Mouse (Mus musculus) forebrain, embryonic 13.5 days (tissue): ENCODE results near the gene Gm20388. TPM values are rescaled to one million over a fixed set of nuclear protein-coding genes. Genes with fewer than 3 reads are reported as not detected.
"Not testable (repeated sequence)": the region's sequence is repeated elsewhere in the genome, so short reads cannot be mapped to it uniquely, and the experiment has no call there.

ENCODE experiments used
- ATAC-seq: fragments of 200-750 bp; cut with Nextera tagmentation; 2 replicates; pipeline ENCODE4 v1.8.0; 2017
- H3K27ac ChIP-seq: fragments of 300-500 bp; sonication (generic); 2 replicates; pipeline ENCODE4 v1.5.1; 2015; ENCODE audit warnings: inconsistent platforms, mild to moderate bottlenecking, moderate library complexity
- H3K27me3 ChIP-seq: fragments of 300-500 bp; sonication (generic); 2 replicates; pipeline ENCODE4 v1.6.1; 2015; ENCODE audit warnings: mild to moderate bottlenecking, inconsistent platforms
- H3K36me3 ChIP-seq: fragments of 300-500 bp; sonication (generic); 2 replicates; pipeline ENCODE4 v1.6.1; 2015; ENCODE audit warnings: mild to moderate bottlenecking, inconsistent platforms; ENCODE audit not compliant: poor library complexity, severe bottlenecking
- H3K4me1 ChIP-seq: fragments of 300-500 bp; sonication (generic); 2 replicates; pipeline ENCODE4 v1.6.1; 2015; ENCODE audit warnings: inconsistent platforms
- H3K4me2 ChIP-seq: fragments of 300-500 bp; sonication (generic); 2 replicates; pipeline ENCODE4 v1.6.1; 2015; ENCODE audit warnings: inconsistent platforms, mild to moderate bottlenecking, moderate library complexity
- H3K4me3 ChIP-seq: fragments of 300-500 bp; sonication (generic); 2 replicates; pipeline ENCODE4 v1.5.1; 2015; ENCODE audit warnings: mild to moderate bottlenecking, inconsistent platforms
- H3K9ac ChIP-seq: fragments of 300-500 bp; sonication (generic); 2 replicates; pipeline ENCODE4 v1.6.1; 2015; ENCODE audit warnings: mild to moderate bottlenecking, inconsistent platforms
- H3K9me3 ChIP-seq: fragments of 300-500 bp; sonication (generic); replicated peaks from 2 replicates; pipeline ENCODE4 v1.6.1; 2016; ENCODE audit warnings: inconsistent platforms
- WGBS: fragments of 180-500 bp; shearing (Covaris S2); methylation state at CpG from one replicate; pipeline ENCODE4 v1.1.7; 2015; 5-methylcytosine and 5-hydroxymethylcytosine counted together
- polyA plus RNA-seq: library from polyadenylated mRNA; unstranded; fragments of >200 nt; fragmentation: Nextera tagmentation; extraction: Ambion mirVana; gene quantifications from 2 replicates; pipeline ENCODE4 v1.2.1, GENCODE M21; 2015

Gm20388 gene
- polyA plus RNA-seq, 1 experiment from 2014 or later, result 5.6 TPM

- 68% methylated on average over 6 of the region's 6 CpGs for WGBS
Measured at GRCm38 (mm10) chr8:120357504-120357903, 446.9 kb downstream of the Gm20388 start.

GRCm38 (mm10) chr8:120361301-120361700 lies 450.7 kb downstream of the Gm20388 start:
- Histone ChIP-seq H3K4me2 (no peak overlapping the region), H3K4me3 (no peak overlapping the region), H3K27me3 (no peaks in the 10 kb centered on the region), H3K9me3 (no peaks in the 10 kb centered on the region), H3K9ac (no peak overlapping the region), H3K36me3 (no peaks in the 10 kb centered on the region), H3K27ac (peak overlapping the region; percentile 68), H3K4me1 (peaks cover 48% of the 10 kb centered on the region)
- ATAC-seq, result peak; percentile 58; the same call in 1 of the 2 replicates
- WGBS, result 58% methylated on average over 8 of the region's 8 CpGs

More at GRCm38 (mm10) chr8:120357504-120357903, 446.9 kb downstream of the Gm20388 start:
- 0 out of 2 replicates have a peak, but pooled peaks cover 8% of the 10 kb centered on the region for H3K27me3 ChIP-seq
- H3K4me2 ChIP-seq, result no peak overlapping the region
- H3K9me3 ChIP-seq, result no peaks in the 10 kb centered on the region
- no peaks in the 10 kb centered on the region for H3K36me3 ChIP-seq
- H3K9ac ChIP-seq, result no peak overlapping the region
- H3K4me3 ChIP-seq, result no peak overlapping the region
- peaks cover 64% of the 10 kb centered on the region for H3K4me1 ChIP-seq
- no peak for ATAC-seq
- no peak overlapping the region for H3K27ac ChIP-seq

GRCm38 (mm10) chr8:120363552-120364071 lies 453.0 kb downstream of the Gm20388 start:
- Histone ChIP-seq H3K27ac (no peak overlapping the region), H3K4me3 (no peak overlapping the region), H3K36me3 (no peaks in the 10 kb centered on the region), H3K4me2 (no peak overlapping the region), H3K9ac (no peak overlapping the region), H3K9me3 (no peaks in the 10 kb centered on the region), H3K4me1 (peaks cover 53% of the 10 kb centered on the region), H3K27me3 (no peaks in the 10 kb centered on the region; the same call in 1 of the 2 replicates)
- ATAC-seq, result no peak
- WGBS, result 76% methylated on average over 10 of the region's 10 CpGs

GRCm38 (mm10) chr8:120364093-120364725 lies 453.6 kb downstream of the Gm20388 start:
- H3K36me3 ChIP-seq, result no peaks in the 10 kb centered on the region
- ATAC-seq, result no peak
- H3K27ac ChIP-seq, result no peak overlapping the region
- H3K4me3 ChIP-seq, result no peak overlapping the region
- H3K27me3 ChIP-seq, result no peaks in the 10 kb centered on the region; the same call in 1 of the 2 replicates
- H3K4me2 ChIP-seq, result no peak overlapping the region
- WGBS, result 40% methylated on average over 7 of the region's 7 CpGs
- H3K9ac ChIP-seq, result no peak overlapping the region
- H3K4me1 ChIP-seq, result peaks cover 59% of the 10 kb centered on the region
- no peaks in the 10 kb centered on the region for H3K9me3 ChIP-seq

- H3K9me3 ChIP-seq, result no peaks in the 10 kb centered on the region
- ATAC-seq, result no peak
- WGBS, result 92% methylated on average over 6 of the region's 6 CpGs
- H3K4me3 ChIP-seq, result no peak overlapping the region
- H3K9ac ChIP-seq, result no peak overlapping the region
- no peaks in the 10 kb centered on the region for H3K36me3 ChIP-seq
- H3K27ac ChIP-seq, result no peak overlapping the region
- H3K27me3 ChIP-seq, result no peaks in the 10 kb centered on the region; the same call in 1 of the 2 replicates
- H3K4me2 ChIP-seq, result no peak overlapping the region
- peaks cover 50% of the 10 kb centered on the region for H3K4me1 ChIP-seq
Measured at GRCm38 (mm10) chr8:120366840-120367239, 456.2 kb downstream of the Gm20388 start.

- H3K27me3 ChIP-seq, H3K9ac ChIP-seq, ATAC-seq, H3K4me3 ChIP-seq, H3K9me3 ChIP-seq, H3K4me2 ChIP-seq, H3K36me3 ChIP-seq: not testable (repeated sequence)
- H3K4me1 ChIP-seq, result peaks cover 55% of the 10 kb centered on the region
- WGBS, result 71% methylated on average over 1 of the region's 1 CpGs
- H3K27ac ChIP-seq, result peak overlapping the region; percentile 44
Measured at GRCm38 (mm10) chr8:120368191-120368590, 457.6 kb downstream of the Gm20388 start.

GRCm38 (mm10) chr8:120368814-120369649 lies 458.4 kb downstream of the Gm20388 start:
- Histone ChIP-seq H3K4me1 (peaks cover 56% of the 10 kb centered on the region), H3K4me3 (no peak overlapping the region), H3K9me3 (no peaks in the 10 kb centered on the region), H3K36me3 (no peaks in the 10 kb centered on the region), H3K27ac (peak overlapping the region; percentile 51), H3K9ac (no peak overlapping the region; the same call in 1 of the 2 replicates), H3K27me3 (no peaks in the 10 kb centered on the region; the same call in 1 of the 2 replicates), H3K4me2 (no peak overlapping the region; the same call in 1 of the 2 replicates)
- WGBS, result 30% methylated on average over 11 of the region's 11 CpGs
- ATAC-seq, result peak; percentile 75

- Histone ChIP-seq H3K9me3 (no peaks in the 10 kb centered on the region), H3K9ac (no peak overlapping the region), H3K4me2 (no peak overlapping the region), H3K4me1 (peaks cover 60% of the 10 kb centered on the region), H3K36me3 (no peaks in the 10 kb centered on the region), H3K27ac (no peak overlapping the region), H3K27me3 (no peaks in the 10 kb centered on the region; the same call in 1 of the 2 replicates), H3K4me3 (no peak overlapping the region)
- WGBS, result 74% methylated on average over 7 of the region's 7 CpGs
- ATAC-seq, result no peak
Measured at GRCm38 (mm10) chr8:120369956-120370355, 459.3 kb downstream of the Gm20388 start.

GRCm38 (mm10) chr8:120370461-120370860 lies 459.8 kb downstream of the Gm20388 start:
- Histone ChIP-seq H3K36me3 (no peaks in the 10 kb centered on the region), H3K27me3 (no peaks in the 10 kb centered on the region; the same call in 1 of the 2 replicates), H3K27ac (no peak overlapping the region), H3K4me2 (no peak overlapping the region), H3K9me3 (no peaks in the 10 kb centered on the region), H3K9ac (no peak overlapping the region), H3K4me3 (no peak overlapping the region), H3K4me1 (peaks cover 65% of the 10 kb centered on the region)
- ATAC-seq, result no peak
- WGBS, result 69% methylated on average over 4 of the region's 4 CpGs

- no peak overlapping the region for H3K4me2 ChIP-seq
- H3K27ac ChIP-seq, result no peak overlapping the region
- no peak for ATAC-seq
- no peaks in the 10 kb centered on the region for H3K36me3 ChIP-seq
- no peak overlapping the region for H3K4me3 ChIP-seq
- no peaks in the 10 kb centered on the region; the same call in 1 of the 2 replicates for H3K27me3 ChIP-seq
- no peaks in the 10 kb centered on the region for H3K9me3 ChIP-seq
- H3K9ac ChIP-seq, result no peak overlapping the region
- peaks cover 72% of the 10 kb centered on the region for H3K4me1 ChIP-seq
- 82% methylated on average over 5 of the region's 5 CpGs for WGBS
Measured at GRCm38 (mm10) chr8:120371146-120371545, 460.5 kb downstream of the Gm20388 start.

GRCm38 (mm10) chr8:120371725-120372457 lies 461.2 kb downstream of the Gm20388 start:
- Histone ChIP-seq H3K9ac (no peak overlapping the region), H3K4me2 (no peak overlapping the region), H3K27me3 (no peaks in the 10 kb centered on the region; the same call in 1 of the 2 replicates), H3K4me1 (peaks cover 76% of the 10 kb centered on the region), H3K9me3 (no peaks in the 10 kb centered on the region), H3K27ac (peak overlapping the region; percentile 14; the same call in 1 of the 2 replicates), H3K36me3 (no peaks in the 10 kb centered on the region), H3K4me3 (no peak overlapping the region)
- ATAC-seq, result no peak
- WGBS, result 70% methylated on average over 8 of the region's 8 CpGs
